Mouse (Mus musculus): Measurements from ENCODE around the gene Bcr.
A peak's percentile ranks its signal among the peaks of the same experiment; 100 is the strongest.

The Bcr gene

GRCm38 (mm10) chr10:75095216-75095615 lies 34.8 kb downstream of the Bcr start:
- no peak for DNase-seq

GRCm38 (mm10) chr10:75098446-75099183 lies 38.2 kb downstream of the Bcr start:
- no peak for DNase-seq

GRCm38 (mm10) chr10:75100298-75100697 lies 39.9 kb downstream of the Bcr start:
- no peak for DNase-seq

- no peak for DNase-seq
These were observed 43.1 kb downstream of the Bcr start for GRCm38 (mm10) chr10:75103502-75103901.

- DNase-seq: no peak
These were observed 44.1 kb downstream of the Bcr start for GRCm38 (mm10) chr10:75104191-75105098.

GRCm38 (mm10) chr10:75105099-75105461 lies 44.7 kb downstream of the Bcr start:
- no peak for DNase-seq

GRCm38 (mm10) chr10:75105687-75106086 lies 45.3 kb downstream of the Bcr start:
- no peak for DNase-seq

- no peak for DNase-seq
These were observed 46.6 kb downstream of the Bcr start for GRCm38 (mm10) chr10:75106940-75107381.

GRCm38 (mm10) chr10:75108092-75108491 lies 47.7 kb downstream of the Bcr start:
- no peak for DNase-seq

GRCm38 (mm10) chr10:75111446-75112201 lies 51.2 kb downstream of the Bcr start:
- DNase-seq: no peak

- no peak for DNase-seq
These were observed 52.0 kb downstream of the Bcr start for GRCm38 (mm10) chr10:75112405-75112804.

- DNase-seq: no peak
These were observed 53.2 kb downstream of the Bcr start for GRCm38 (mm10) chr10:75113620-75114019.

GRCm38 (mm10) chr10:75115240-75115639 lies 54.8 kb downstream of the Bcr start:
- DNase-seq: no peak

- no peak for DNase-seq
These were observed 56.6 kb downstream of the Bcr start for GRCm38 (mm10) chr10:75116842-75117457.

GRCm38 (mm10) chr10:75118444-75118843 lies 58.1 kb downstream of the Bcr start:
- no peak for DNase-seq

GRCm38 (mm10) chr10:75119396-75119795 lies 59.0 kb downstream of the Bcr start:
- no peak for DNase-seq

- DNase-seq: no peak
These were observed 59.8 kb downstream of the Bcr start for GRCm38 (mm10) chr10:75120176-75120575.

- no peak for DNase-seq
These were observed 60.6 kb downstream of the Bcr start for GRCm38 (mm10) chr10:75121028-75121427.

- DNase-seq: no peak
These were observed 65.2 kb downstream of the Bcr start for GRCm38 (mm10) chr10:75125577-75125976.

GRCm38 (mm10) chr10:75129283-75129710 lies 68.9 kb downstream of the Bcr start:
- DNase-seq: peak; percentile 20

GRCm38 (mm10) chr10:75130372-75131046 lies 70.1 kb downstream of the Bcr start:
- no peak for DNase-seq

- no peak for DNase-seq
These were observed 71.2 kb downstream of the Bcr start for GRCm38 (mm10) chr10:75131625-75132024.
